Mouse (Mus musculus) telencephalon, adult 2 months (tissue): ENCODE measurements around the gene Ppp1r3g.
A peak's percentile ranks its signal among the peaks of the same experiment; 100 is the strongest.

ENCODE experiments used
- DNase-seq: peaks from one replicate; pipeline ENCODE4 v3.0.0-alpha.2; 2011; ENCODE audit warnings: low read depth, low spot score

Gene Ppp1r3g

DNA sequence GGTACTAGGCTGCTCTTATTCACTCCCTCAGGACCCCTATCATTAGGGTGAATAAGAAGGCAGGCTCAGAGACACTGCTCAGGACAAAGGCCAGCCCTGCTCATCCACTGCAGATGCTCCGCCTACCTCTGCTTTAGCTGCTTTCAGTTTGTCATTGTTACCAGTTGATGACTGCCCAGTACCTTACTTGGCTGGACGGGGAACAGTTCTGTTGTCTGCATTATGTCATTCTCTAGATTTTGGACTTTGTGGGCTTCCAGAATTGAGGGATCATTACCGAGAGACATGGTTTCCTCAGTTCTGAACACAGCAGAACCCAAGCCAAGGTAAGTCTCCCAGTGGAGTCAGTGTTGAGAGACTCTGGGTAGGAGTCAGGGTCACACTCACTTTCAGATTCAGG, 36.6 kb downstream of the Ppp1r3g start:
- DNase-seq: no peak

DNA sequence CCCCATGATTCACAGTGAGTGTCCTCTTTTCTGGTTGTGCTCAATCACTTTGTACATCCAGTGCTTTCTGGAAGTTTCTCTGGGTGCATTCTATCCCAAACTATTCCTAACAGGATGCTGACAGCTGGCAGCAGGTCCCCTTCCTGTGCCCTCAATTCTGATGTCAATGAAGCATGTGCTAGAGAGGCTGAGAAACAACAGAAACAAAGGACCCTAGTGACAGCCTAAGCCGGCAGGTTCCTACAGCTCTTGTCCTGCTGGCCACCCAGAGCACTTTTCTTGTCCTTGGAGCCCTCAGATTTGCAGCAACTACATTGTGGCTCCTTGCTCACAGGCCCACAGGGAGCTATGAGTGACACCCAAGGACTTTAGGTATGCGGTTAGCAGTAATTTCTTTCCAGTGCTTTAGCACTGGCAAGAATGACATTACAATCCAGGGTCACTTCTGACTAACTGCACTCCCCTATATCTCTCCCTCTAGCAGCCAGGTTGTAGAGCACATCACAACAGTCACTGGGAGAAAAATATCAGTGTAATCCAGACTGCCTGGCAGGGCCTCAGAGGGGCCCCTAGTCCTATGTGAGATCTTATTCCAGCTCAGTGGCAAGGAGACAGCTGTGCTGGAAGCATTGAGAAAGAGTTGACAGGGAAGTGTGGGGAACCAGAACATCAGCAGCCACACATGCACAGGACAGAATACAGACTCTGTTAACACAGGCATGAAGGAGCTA, 37.2 kb downstream of the Ppp1r3g start:
- no peak for DNase-seq

DNA sequence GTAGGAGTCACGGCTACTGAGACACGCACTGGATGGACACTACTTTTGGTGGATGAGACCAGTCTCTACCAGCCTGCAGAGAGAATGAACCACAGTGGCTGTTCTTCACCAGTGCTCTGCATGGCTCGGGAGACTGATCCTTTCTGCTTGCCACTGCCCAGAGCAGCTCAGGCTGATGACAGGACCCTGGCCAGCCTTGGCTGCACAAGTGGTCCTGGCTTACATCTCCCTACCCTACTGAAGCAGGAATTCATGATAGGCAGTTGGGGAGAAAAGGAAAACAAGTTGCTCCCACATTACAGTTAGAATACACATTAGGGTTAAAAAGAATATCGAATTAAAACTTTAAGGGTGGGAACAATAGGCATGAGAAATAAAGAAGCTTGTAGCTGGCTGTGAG, 39.0 kb downstream of the Ppp1r3g start:
- DNase-seq: no peak

DNA sequence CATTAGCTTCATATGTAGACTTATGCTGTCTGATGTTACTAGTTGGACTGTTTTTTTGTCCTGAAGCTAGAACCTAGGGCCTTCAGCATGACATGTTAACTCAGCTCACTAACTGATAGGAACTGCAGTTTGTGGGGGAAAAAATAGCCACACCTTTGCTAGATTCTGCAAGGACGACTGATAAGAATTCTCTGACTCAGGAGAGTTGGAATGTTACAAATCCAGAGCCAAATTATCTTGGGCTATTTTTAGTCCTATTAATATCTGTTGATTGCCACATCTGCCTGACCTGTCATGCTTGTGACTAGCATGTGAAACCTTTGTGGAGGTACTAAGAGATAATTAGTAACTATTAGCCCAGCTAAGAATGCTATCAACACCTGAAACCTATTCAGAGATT, 42.2 kb downstream of the Ppp1r3g start:
- DNase-seq: no peak

DNA sequence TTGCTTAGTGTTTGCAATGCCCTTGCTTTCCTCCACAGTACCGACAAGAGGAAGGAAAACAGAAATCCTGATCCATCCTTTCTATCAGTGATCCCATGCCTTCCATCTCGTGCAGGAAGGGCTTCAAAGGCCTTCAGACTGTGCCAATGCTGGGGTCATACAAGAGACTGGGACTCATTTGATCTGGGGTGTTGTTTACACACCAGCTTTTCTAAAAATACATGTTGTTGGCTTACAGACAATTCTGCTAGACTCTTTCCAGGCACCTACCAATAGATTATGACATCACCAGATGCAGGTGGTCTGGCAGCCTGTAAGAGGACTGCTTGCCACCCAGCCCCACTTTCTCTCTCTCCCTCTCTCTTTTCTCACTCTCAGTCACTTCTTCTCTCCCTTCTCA, 51.3 kb downstream of the Ppp1r3g start:
- no peak for DNase-seq

DNA sequence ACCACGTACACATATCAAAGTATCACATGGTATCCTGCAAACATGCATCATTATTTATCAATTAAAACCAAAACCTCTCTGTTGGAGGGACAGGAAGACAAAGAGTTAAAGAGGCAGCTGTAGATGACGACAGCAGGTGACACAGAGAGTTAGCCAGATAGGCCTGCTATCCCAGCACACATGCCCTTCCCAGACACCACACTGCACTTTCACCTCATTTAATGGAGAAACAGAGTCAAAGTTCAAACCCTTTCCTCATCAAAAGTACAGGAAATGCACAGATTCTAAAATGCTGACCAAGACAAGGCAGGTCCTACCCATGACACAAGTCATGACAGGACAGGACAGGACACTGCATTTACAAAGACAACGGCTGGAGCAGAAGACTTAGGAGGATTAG, 57.0 kb downstream of the Ppp1r3g start:
- DNase-seq: no peak

DNA sequence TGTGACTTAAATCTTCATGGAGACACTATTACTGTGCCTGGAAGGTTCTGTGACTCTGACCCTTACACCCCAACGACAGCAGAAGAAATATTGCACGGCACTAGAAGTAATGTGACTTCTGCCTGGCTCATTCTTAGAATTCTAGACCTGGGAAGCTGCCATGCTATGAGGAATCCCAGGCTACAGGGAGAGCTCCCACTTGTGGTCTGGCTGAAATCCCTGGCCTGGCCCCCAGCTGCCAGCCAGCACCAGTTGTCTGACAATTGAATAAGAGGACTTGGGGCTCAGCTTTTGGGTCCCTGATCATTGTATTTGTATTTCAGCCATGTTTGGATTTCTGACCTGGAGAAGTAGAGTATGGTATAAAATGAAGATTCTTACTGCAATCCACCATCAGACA, 59.4 kb downstream of the Ppp1r3g start:
- DNase-seq: no peak

DNA sequence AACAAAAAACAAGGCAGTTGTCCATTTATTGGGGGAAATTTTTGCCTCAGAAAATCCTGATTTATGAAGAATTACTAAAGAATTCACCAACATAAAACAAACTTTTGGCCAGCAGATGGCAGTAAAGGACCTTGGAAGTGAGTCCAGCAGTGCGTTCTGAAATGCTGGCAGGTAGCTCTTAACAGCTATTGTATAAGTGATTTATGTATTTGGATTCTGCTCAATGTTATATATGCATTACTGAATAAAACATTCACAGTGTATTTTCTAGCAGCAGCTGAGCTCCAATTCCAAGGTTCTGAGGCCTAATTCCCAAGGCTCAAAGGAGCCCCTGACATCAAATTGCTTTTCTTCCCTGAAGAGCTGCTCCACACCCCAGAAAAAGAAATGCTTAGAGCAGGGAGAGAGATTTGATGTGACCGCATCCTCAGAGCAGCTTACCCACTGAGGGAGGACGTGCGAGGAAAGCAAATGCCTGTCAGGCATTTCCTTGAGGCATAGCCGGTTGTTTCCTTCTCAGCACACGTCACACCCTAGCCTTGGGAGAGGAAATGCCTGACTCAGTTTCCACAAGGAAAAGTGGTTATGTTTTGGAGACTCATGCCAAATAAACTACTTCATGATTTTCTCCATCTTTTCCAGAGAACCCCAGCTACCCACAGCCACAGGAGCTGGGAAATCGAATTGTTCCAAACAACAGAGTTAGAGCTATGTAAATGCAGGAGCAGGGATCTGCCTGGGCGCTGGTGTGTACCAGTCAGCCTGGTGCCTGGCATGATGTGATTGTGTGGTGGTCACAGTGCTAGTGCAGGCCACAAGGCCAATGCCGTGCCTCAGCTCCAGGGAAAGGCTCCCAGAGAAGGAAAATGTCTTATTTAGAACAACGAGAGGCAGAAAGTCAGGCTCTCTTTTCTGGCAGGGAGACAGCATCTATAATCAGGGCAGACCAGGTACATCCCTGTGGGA, 61.0 kb downstream of the Ppp1r3g start:
- DNase-seq: peak; percentile 85
